Mouse (Mus musculus) monocyte, adult 5-6 weeks (primary cell): ENCODE measurements around the gene Krt27. TPM values are rescaled to one million over a fixed set of nuclear protein-coding genes. Genes with fewer than 3 reads are reported as not detected.

Experiments used
- ATAC-seq: fragments of 153-309, 156-312 bp; replicated peaks from 2 replicates; pipeline ENCODE4 v1.8.0; 2017; ENCODE audit warnings: mild to moderate bottlenecking; ENCODE audit not compliant: low TSS enrichment, insufficient number of reproducible peaks, severe bottlenecking, poor library complexity, low FRiP score
- total RNA-seq: library from RNA; stranded (forward); fragments of 200-1000, 200-491, 200-594 nt; gene quantifications from 3 replicates; pipeline ENCODE4 v1.2.3, GENCODE M21; 2017

Krt27 gene
- total RNA-seq = not detected in 3 replicates

GRCm38 (mm10) chr11:99351004-99351403 is at the start of gene Krt27:
Krt27 (minus strand) TSS chr11:99351104.
- no peak for ATAC-seq

GRCm38 (mm10) chr11:99399956-99400549 is 49.1 kb upstream of the Krt27 start:
- no peak for ATAC-seq

GRCm38 (mm10) chr11:99398832-99399231 is 47.9 kb upstream of the Krt27 start:
- ATAC-seq = no peak

- ATAC-seq = no peak
These were observed 47.2 kb upstream of the Krt27 start for GRCm38 (mm10) chr11:99398084-99398483.

- no peak for ATAC-seq
These were observed 45.8 kb upstream of the Krt27 start for GRCm38 (mm10) chr11:99396661-99397060.

GRCm38 (mm10) chr11:99396034-99396433 is 45.1 kb upstream of the Krt27 start:
- no peak for ATAC-seq

- no peak for ATAC-seq
These were observed 41.6 kb upstream of the Krt27 start for GRCm38 (mm10) chr11:99392492-99392891.

- no peak for ATAC-seq
These were observed 40.5 kb upstream of the Krt27 start for GRCm38 (mm10) chr11:99391375-99391774.

GRCm38 (mm10) chr11:99390866-99391265 is 40.0 kb upstream of the Krt27 start:
- no peak for ATAC-seq

- no peak for ATAC-seq
These were observed 38.4 kb upstream of the Krt27 start, which contains the start of gene Krt10 for GRCm38 (mm10) chr11:99389264-99389663. Krt10 (minus strand) TSS chr11:99389364.

GRCm38 (mm10) chr11:99388661-99389060 is 37.8 kb upstream of the Krt27 start:
- no peak for ATAC-seq

- peak; percentile 92 for ATAC-seq
These were observed 35.2 kb upstream of the Krt27 start for GRCm38 (mm10) chr11:99385813-99386721.

- 0 out of 2 replicates have a peak, but pooled peaks have one; percentile 75 for ATAC-seq
These were observed 28.7 kb upstream of the Krt27 start for GRCm38 (mm10) chr11:99379568-99379967.

- no peak for ATAC-seq
These were observed 23.9 kb upstream of the Krt27 start, which contains the start of gene Krt28 for GRCm38 (mm10) chr11:99374803-99375202. Krt28 (minus strand) TSS chr11:99374903.

- no peak for ATAC-seq
These were observed 19.0 kb upstream of the Krt27 start for GRCm38 (mm10) chr11:99369853-99370451.

- ATAC-seq = no peak
These were observed 18.3 kb upstream of the Krt27 start for GRCm38 (mm10) chr11:99369229-99369628.

GRCm38 (mm10) chr11:99366791-99367190 is 15.9 kb upstream of the Krt27 start:
- ATAC-seq = no peak

GRCm38 (mm10) chr11:99364412-99364811 is 13.5 kb upstream of the Krt27 start:
- no peak for ATAC-seq

GRCm38 (mm10) chr11:99361423-99361822 is 10.5 kb upstream of the Krt27 start:
- ATAC-seq = no peak
